Mouse (Mus musculus): ENCODE measurements around the gene Psme2.

Gene Psme2

GRCm38 (mm10) chr14:55563249-55563648 is 27.7 kb downstream of the Psme2 start:
- no peak for DNase-seq

GRCm38 (mm10) chr14:55561860-55562259 is 29.1 kb downstream of the Psme2 start:
- DNase-seq, result peak in 1 of 2 experiments; percentile 38

GRCm38 (mm10) chr14:55560202-55561073 is 30.5 kb downstream of the Psme2 start, which contains the start of gene A730061H03Rik:
A730061H03Rik (minus strand) TSS chr14:55560406.
- DNase-seq, result peak; percentile 99 to 100

GRCm38 (mm10) chr14:55559799-55560201 is 31.1 kb downstream of the Psme2 start, which contains the start of gene Dcaf11:
Dcaf11 (plus strand) TSS chr14:55560006.
- DNase-seq, result peak; percentile 96 to 97

GRCm38 (mm10) chr14:55558740-55559448 is 32.0 kb downstream of the Psme2 start:
- DNase-seq, result no peak

- DNase-seq, result peak; percentile 43 to 44
Measured at GRCm38 (mm10) chr14:55557587-55557986, 33.3 kb downstream of the Psme2 start.

- peak; percentile 90 to 93 for DNase-seq
Measured at GRCm38 (mm10) chr14:55557003-55557402, 33.9 kb downstream of the Psme2 start.

- no peak for DNase-seq
Measured at GRCm38 (mm10) chr14:55555788-55556187, 35.1 kb downstream of the Psme2 start.

GRCm38 (mm10) chr14:55554635-55555034 is 36.3 kb downstream of the Psme2 start:
- DNase-seq, result no peak

- DNase-seq, result no peak
Measured at GRCm38 (mm10) chr14:55551794-55552193, 39.1 kb downstream of the Psme2 start.

- no peak for DNase-seq
Measured at GRCm38 (mm10) chr14:55551347-55551746, 39.6 kb downstream of the Psme2 start.

- DNase-seq, result no peak
Measured at GRCm38 (mm10) chr14:55550191-55550590, 40.7 kb downstream of the Psme2 start.

- DNase-seq, result no peak
Measured at GRCm38 (mm10) chr14:55544334-55544733, 46.6 kb downstream of the Psme2 start.

- no peak for DNase-seq
Measured at GRCm38 (mm10) chr14:55542268-55542667, 48.6 kb downstream of the Psme2 start.

GRCm38 (mm10) chr14:55540787-55541321 is 50.1 kb downstream of the Psme2 start:
- DNase-seq, result peak; percentile 77 to 87

- DNase-seq, result peak; percentile 90 to 94
Measured at GRCm38 (mm10) chr14:55540067-55540786, 50.7 kb downstream of the Psme2 start, which contains the start of gene Pck2. Pck2 (plus strand) TSS chr14:55540266.

All from kidney, postnatal 36 days (tissue).